Mouse (Mus musculus) kidney, embryonic 15.5 days (tissue): ENCODE measurements around the gene Arrdc2. TPM values are rescaled to one million over a fixed set of nuclear protein-coding genes. Genes with fewer than 3 reads are reported as not detected.

Experiments used
- ATAC-seq: fragments of 200-750 bp; cut with Nextera tagmentation; replicated peaks from 2 replicates; pipeline ENCODE4 v1.8.0; 2017; ENCODE audit warnings: moderate TSS enrichment; ENCODE audit not compliant: low FRiP score
- H3K27ac ChIP-seq: fragments of 300-500 bp; sonication (generic); 2 replicates; pipeline ENCODE4 v1.5.1; 2015; ENCODE audit warnings: mild to moderate bottlenecking, inconsistent platforms
- H3K27me3 ChIP-seq: fragments of 300-500 bp; sonication (generic); 2 replicates; pipeline ENCODE4 v1.6.1; 2015; ENCODE audit warnings: inconsistent platforms
- H3K36me3 ChIP-seq: fragments of 300-500 bp; sonication (generic); 2 replicates; pipeline ENCODE4 v1.6.1; 2015; ENCODE audit warnings: inconsistent platforms
- H3K4me1 ChIP-seq: fragments of 300-500 bp; sonication (generic); 2 replicates; pipeline ENCODE4 v1.6.1; 2015; ENCODE audit warnings: inconsistent platforms
- H3K4me2 ChIP-seq: fragments of 300-500 bp; sonication (generic); 2 replicates; pipeline ENCODE4 v1.6.1; 2015; ENCODE audit warnings: moderate library complexity, mild to moderate bottlenecking, inconsistent platforms
- H3K4me3 ChIP-seq: fragments of 300-500 bp; sonication (generic); replicated peaks from 2 replicates; pipeline ENCODE4 v1.5.1; 2015; ENCODE audit warnings: mild to moderate bottlenecking, inconsistent platforms
- H3K9ac ChIP-seq: fragments of 300-500 bp; sonication (generic); 2 replicates; pipeline ENCODE4 v1.6.1; 2015; ENCODE audit warnings: mild to moderate bottlenecking, inconsistent platforms
- H3K9me3 ChIP-seq: fragments of 300-500 bp; sonication (generic); replicated peaks from 2 replicates; pipeline ENCODE4 v1.6.1; 2016; ENCODE audit warnings: inconsistent platforms
- WGBS: fragments of 180-500 bp; shearing (Covaris S2); methylation state at CpG from one replicate; pipeline ENCODE4 v1.1.7; 2015; ENCODE audit warnings: mixed read lengths; 5-methylcytosine and 5-hydroxymethylcytosine counted together
- polyA plus RNA-seq: library from polyadenylated mRNA; unstranded; fragments of >200 nt; fragmentation: Nextera tagmentation; extraction: Ambion mirVana; gene quantifications from 2 replicates; pipeline ENCODE4 v1.2.1, GENCODE M21; 2015

Arrdc2 gene
- polyA plus RNA-seq, result 5.0 and 6.5 TPM in 2 replicates

DNA sequence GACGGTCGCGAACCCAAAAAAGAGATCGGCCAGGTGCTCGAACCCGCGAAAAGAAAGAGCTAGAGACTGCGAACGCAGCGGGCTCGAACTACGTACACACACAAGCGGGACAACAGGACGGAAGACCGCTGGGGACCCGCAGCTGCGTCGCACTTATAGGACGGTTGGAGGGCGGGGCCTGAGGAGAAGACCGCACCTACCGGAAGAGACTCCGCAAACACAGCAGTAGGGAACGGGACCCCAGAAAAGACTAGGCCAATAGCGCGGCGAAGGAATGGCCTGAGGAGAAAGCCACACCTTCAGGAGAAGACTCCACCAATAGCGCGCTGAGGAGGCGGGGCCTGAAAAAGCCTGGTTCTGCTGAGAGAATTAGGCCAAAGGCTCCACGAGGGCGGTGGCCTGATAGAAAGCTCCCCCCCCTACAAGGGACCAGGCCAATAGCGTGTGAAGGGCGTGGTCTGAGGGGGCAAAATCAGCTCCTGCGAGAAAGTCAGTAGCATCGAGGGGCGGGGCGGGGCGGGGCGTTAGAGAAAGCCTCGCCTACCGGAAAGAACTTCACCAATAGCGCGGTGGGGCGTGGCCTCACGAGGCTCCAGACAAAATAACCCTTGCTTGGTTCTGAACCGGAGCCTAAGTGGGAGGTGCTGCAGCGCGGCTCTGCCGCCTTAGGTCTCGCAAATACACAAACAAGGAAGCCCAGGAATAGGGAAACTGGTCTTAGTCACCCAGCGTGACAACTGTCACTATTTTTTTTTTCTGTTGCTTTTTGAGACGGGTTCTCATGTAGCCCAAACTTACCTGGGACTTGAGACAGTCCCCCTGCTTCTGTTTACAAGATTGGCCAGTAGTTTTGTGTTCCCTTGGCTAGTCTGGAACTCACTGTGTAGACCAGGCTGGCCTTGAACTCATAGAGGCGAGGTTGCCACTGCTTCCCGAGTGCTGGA, at the start of gene Arrdc2:
TSS of gene Arrdc2 (minus strand) at position 313 of the 944 bp plus-strand sequence.
- H3K4me3 ChIP-seq, result peak within 1 kb of the TSS; percentile 66
- peaks cover 8% of the 10 kb centered on the region; the same call in 1 of the 2 replicates for H3K36me3 ChIP-seq
- H3K4me1 ChIP-seq, result peaks cover 27% of the 10 kb centered on the region
- peak within 1 kb of the TSS; percentile 88 for H3K4me2 ChIP-seq
- ATAC-seq, result peak; percentile 97
- peak within 1 kb of the TSS; percentile 92 for H3K27ac ChIP-seq
- no peaks in the 10 kb centered on the region for H3K9me3 ChIP-seq
- peak within 1 kb of the TSS; percentile 74 for H3K9ac ChIP-seq
- 2% methylated on average over 55 of the region's 55 CpGs for WGBS
- 0 out of 2 replicates have a peak, but pooled peaks cover 3% of the 10 kb centered on the region for H3K27me3 ChIP-seq

DNA sequence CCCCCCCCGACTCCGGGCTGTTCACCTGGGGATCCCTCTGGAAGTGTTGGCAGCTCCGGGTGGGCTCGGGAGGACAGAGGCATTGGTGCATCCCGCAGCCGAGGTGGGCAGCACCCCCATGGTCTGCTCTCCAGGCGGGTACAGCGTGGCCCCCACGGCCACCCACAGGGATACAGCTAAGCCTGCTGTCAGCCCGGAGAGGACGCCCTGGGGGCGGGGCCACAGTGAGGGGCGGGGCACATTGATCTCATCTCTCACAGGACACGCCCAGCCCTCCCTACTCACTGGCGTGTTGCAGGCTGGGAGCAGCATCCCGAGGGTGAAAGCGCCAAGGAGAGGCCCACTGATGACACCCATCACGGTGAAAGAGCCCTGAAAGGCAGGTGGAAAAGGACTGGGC, 48.1 kb upstream of the Arrdc2 start:
- H3K4me1 ChIP-seq, result peaks cover 20% of the 10 kb centered on the region
- 4% methylated on average over 18 of the region's 18 CpGs for WGBS

DNA sequence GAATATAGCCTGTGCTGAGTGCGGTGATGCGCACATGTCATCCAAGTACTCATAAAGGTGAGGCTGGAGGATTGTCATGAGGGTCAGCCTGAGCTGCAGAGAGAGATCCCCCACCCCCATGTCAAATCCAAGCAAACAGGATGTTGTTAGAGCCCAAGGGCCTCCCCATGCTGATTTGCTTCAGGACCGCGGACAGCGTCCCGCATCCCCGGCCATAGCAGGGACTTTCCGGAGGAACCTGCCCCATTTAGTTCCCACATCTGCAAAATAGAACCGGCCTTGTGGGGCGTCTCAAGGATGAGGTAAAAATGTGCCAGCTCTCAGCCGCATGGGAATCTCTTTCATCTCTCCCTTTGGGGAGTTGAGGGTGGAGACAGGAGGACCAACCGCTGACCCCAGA, 46.1 kb upstream of the Arrdc2 start:
- H3K27me3 ChIP-seq, result peaks cover 22% of the 10 kb centered on the region

More for the DNA sequence above, 48.1 kb upstream of the Arrdc2 start:
- peaks cover 43% of the 10 kb centered on the region for H3K27me3 ChIP-seq
- no peak for ATAC-seq
- H3K36me3 ChIP-seq, result no peaks in the 10 kb centered on the region
- H3K4me2 ChIP-seq, result 0 out of 2 replicates have a peak overlapping the region, but pooled peaks have one; percentile 21
- no peak overlapping the region for H3K4me3 ChIP-seq
- H3K9me3 ChIP-seq, result no peaks in the 10 kb centered on the region
- H3K27ac ChIP-seq, result no peak overlapping the region
- H3K9ac ChIP-seq, result no peak overlapping the region

DNA sequence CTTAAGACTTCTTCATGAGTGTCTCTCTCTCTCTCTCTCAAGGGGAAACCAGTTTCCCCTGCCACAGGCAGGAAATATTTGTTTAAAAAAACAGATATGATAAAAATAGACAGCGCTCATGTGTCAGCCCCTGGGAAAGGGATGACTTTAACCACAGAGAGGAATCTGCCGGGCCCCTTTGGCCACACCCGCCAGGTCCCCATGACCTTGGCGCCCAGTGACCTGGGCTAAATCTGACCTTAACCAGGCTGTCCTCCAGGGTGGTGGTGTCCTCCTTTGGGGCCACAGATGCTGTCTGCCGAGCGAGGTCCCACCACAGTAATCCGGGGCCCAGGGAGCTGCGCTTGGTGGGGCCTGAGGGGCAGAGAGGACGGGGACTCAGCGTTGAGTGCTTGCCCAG, 45.2 kb upstream of the Arrdc2 start:
- no peak overlapping the region for H3K4me3 ChIP-seq
- 88% methylated on average over 10 of the region's 10 CpGs for WGBS
- no peak overlapping the region for H3K9ac ChIP-seq
- peaks cover 14% of the 10 kb centered on the region for H3K4me1 ChIP-seq
- no peak overlapping the region for H3K4me2 ChIP-seq
- peaks cover 14% of the 10 kb centered on the region for H3K27me3 ChIP-seq
- no peak for ATAC-seq
- H3K36me3 ChIP-seq, result no peaks in the 10 kb centered on the region
- no peak overlapping the region for H3K27ac ChIP-seq
- H3K9me3 ChIP-seq, result no peaks in the 10 kb centered on the region

More for the DNA sequence above, 46.1 kb upstream of the Arrdc2 start:
- H3K9me3 ChIP-seq, result no peaks in the 10 kb centered on the region
- WGBS, result 13% methylated on average over 12 of the region's 12 CpGs
- H3K9ac ChIP-seq, result no peak overlapping the region
- no peak overlapping the region for H3K4me3 ChIP-seq
- H3K27ac ChIP-seq, result no peak overlapping the region
- H3K36me3 ChIP-seq, result no peaks in the 10 kb centered on the region
- H3K4me2 ChIP-seq, result no peak overlapping the region
- ATAC-seq, result no peak; the same call in 1 of the 2 replicates
- H3K4me1 ChIP-seq, result peaks cover 5% of the 10 kb centered on the region

DNA sequence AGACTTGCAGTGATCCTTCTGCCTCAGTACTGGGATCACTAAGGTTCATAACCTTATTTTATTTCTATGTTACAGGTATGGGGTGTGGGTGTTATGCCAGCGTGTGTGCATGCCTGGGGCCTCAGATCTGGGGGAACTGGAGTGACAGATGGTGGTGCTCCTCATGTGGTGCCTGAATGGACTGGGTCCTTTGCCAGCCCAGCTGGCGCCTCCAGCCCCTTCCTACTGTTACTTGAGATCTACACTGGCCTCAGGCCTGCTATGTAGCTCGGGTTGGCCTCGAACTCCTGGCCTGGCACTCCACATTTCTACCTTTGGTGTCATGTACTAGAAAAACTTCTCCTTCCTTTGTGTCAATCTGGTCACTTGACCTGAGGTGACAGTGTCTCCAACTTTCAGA, 44.7 kb upstream of the Arrdc2 start:
- Histone ChIP-seq H3K4me1 (peaks cover 14% of the 10 kb centered on the region), H3K27ac (no peak overlapping the region), H3K9ac (no peak overlapping the region), H3K27me3 (peaks cover 11% of the 10 kb centered on the region; the same call in 1 of the 2 replicates), H3K9me3 (no peaks in the 10 kb centered on the region), H3K4me2 (no peak overlapping the region), H3K4me3 (no peak overlapping the region), H3K36me3 (no peaks in the 10 kb centered on the region)
- 80% methylated on average over 4 of the region's 4 CpGs for WGBS
- ATAC-seq, result no peak

DNA sequence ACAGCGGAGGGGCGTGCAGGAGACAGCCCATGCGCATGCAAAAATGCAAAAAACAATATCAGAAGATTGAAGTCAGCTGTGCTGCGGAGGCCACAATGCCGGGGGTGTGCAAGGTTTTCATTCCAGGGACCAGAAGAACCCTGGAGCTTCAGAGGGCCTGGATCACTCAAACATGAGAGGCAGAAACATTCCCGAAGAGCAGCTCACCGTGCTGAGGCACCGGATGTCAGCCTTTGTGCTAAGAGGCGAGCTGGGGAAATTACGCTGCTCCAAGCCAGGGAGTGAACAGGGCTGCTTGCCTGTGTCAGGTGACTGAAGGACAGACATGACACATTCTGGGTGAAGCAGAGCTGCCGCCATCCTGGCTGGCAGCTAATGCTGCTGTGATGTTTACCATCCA, 41.0 kb upstream of the Arrdc2 start:
- no peak overlapping the region for H3K4me3 ChIP-seq
- H3K27ac ChIP-seq, result no peak overlapping the region
- no peak for ATAC-seq
- H3K36me3 ChIP-seq, result no peaks in the 10 kb centered on the region
- no peaks in the 10 kb centered on the region for H3K9me3 ChIP-seq
- peaks cover 10% of the 10 kb centered on the region for H3K4me1 ChIP-seq
- no peak overlapping the region for H3K9ac ChIP-seq
- 24% methylated on average over 11 of the region's 11 CpGs for WGBS
- H3K4me2 ChIP-seq, result no peak overlapping the region
- no peaks in the 10 kb centered on the region for H3K27me3 ChIP-seq

DNA sequence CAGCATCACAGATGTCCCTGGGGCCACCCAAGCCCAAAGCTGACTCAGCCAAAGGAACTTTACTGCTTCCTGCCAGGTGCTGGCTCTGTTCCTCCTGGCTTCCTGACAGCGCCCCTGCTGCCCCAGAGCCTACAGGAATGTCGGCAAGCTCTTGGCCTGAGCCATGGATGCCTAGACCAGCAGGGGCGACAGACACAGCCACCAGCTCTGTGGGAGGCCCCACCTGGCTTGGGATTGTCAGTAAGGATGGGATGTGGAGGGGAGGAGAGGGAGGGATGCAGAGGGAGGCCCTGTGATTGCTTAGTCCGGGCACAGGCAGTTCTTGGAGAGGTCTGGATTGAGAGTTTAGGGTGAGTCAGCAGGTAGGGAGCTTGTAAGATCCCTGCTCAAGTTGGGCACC, 40.6 kb upstream of the Arrdc2 start:
- 0 out of 2 replicates have a peak, but pooled peaks have one; percentile 19 for ATAC-seq
- H3K27me3 ChIP-seq, result no peaks in the 10 kb centered on the region
- H3K4me1 ChIP-seq, result peaks cover 10% of the 10 kb centered on the region
- no peaks in the 10 kb centered on the region for H3K36me3 ChIP-seq
- no peak overlapping the region for H3K27ac ChIP-seq
- no peak overlapping the region for H3K4me3 ChIP-seq
- no peak overlapping the region for H3K4me2 ChIP-seq
- no peaks in the 10 kb centered on the region for H3K9me3 ChIP-seq
- H3K9ac ChIP-seq, result no peak overlapping the region
- 7% methylated on average over 4 of the region's 4 CpGs for WGBS

DNA sequence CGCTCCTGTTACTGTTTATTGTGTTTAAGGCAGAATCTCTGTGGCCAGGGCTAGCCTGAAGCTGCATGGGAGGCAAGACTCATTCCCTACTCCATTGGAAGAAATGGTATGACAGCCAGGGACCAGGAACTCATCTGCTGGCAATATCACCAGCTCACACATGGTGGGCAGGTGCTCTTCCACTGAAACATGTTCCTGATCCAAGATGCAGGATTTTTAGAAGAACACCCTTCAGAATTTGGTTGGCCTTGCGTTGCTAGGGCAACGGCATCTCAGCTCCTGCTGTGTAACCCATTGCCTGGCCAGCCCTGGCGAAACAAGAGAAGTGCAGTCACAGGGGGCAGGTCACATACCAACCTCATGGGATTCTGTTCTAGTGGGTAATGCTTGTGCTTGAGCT, 40.0 kb upstream of the Arrdc2 start:
- Histone ChIP-seq H3K9me3 (no peaks in the 10 kb centered on the region), H3K4me1 (peaks cover 10% of the 10 kb centered on the region), H3K4me3 (no peak overlapping the region), H3K27ac (no peak overlapping the region), H3K9ac (no peak overlapping the region), H3K36me3 (no peaks in the 10 kb centered on the region), H3K27me3 (no peaks in the 10 kb centered on the region), H3K4me2 (no peak overlapping the region)
- WGBS, result 58% methylated on average over 4 of the region's 4 CpGs
- ATAC-seq, result no peak

DNA sequence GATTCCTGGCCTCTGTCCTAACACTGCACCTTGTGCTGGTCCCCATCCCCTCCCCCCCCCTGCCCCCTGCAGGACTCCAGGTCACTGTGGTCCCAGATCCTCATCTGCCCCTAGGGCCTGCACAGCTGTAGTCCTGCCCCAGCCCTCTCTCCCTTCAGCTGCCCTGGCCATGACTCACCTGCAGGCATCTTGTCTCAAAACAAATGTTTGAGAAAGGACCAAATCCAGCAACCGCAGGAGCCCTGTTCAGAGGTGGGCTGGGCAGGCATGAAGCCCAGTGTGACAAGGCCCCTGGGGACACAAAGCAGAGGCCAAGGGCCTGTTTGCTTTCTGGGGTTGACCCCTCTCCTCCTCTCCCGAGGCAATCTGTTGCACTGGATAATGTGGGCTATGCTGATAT, 38.7 kb upstream of the Arrdc2 start:
- peaks cover 15% of the 10 kb centered on the region for H3K4me1 ChIP-seq
- no peak overlapping the region for H3K27ac ChIP-seq
- H3K9ac ChIP-seq, result no peak overlapping the region
- no peaks in the 10 kb centered on the region for H3K27me3 ChIP-seq
- no peaks in the 10 kb centered on the region for H3K9me3 ChIP-seq
- ATAC-seq, result no peak
- 60% methylated on average over 2 of the region's 2 CpGs for WGBS
- no peak overlapping the region for H3K4me3 ChIP-seq
- no peaks in the 10 kb centered on the region for H3K36me3 ChIP-seq
- no peak overlapping the region for H3K4me2 ChIP-seq

DNA sequence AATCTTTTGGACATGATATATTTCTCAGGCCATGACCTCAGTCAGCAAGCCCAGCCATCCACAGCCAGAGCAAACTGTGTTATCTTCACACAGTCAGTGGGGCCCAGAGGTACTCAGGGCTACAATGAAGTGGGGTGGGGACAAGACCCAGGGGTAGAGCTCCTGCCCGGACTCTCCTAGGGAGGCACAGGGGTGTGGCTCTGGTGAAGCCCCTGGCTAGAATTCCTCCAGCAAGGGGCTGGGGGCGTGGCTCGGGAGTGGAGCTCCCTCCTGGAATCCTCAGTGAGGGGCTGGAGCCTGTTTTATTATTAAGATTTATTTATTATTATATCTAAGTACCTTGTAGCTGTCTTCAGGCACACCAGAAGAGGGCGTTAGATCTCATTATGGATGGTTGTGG, 36.9 kb upstream of the Arrdc2 start:
- Histone ChIP-seq H3K27me3 (no peaks in the 10 kb centered on the region), H3K9ac (no peak overlapping the region), H3K27ac (no peak overlapping the region), H3K36me3 (no peaks in the 10 kb centered on the region), H3K9me3 (no peaks in the 10 kb centered on the region), H3K4me2 (no peak overlapping the region), H3K4me3 (no peak overlapping the region), H3K4me1 (peaks cover 28% of the 10 kb centered on the region)
- ATAC-seq, result no peak
- WGBS, result 52% methylated on average over 4 of the region's 4 CpGs

DNA sequence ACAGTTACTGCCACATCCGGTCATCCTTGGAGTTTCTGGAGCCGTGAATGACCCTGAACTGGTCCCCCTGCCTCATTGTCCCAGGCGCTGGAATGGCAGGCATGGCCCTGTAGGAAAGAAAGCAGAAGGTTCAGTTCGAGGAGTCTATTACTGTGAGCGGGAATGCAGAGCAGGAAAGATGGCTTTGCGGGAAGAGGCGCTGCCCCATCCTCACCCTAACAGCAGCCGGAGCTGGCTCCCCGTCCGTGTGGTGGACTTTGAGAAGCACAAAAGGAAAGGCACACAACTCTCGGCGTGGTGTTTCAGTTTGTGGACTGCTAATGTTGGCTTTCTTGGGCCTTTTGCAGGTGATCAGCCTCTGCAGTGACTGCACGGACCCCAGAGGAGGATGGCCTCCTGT, 34.9 kb upstream of the Arrdc2 start:
- Histone ChIP-seq H3K27ac (no peak overlapping the region), H3K9ac (no peak overlapping the region), H3K4me2 (no peak overlapping the region), H3K36me3 (no peaks in the 10 kb centered on the region), H3K4me1 (peaks cover 23% of the 10 kb centered on the region), H3K9me3 (no peaks in the 10 kb centered on the region), H3K27me3 (no peaks in the 10 kb centered on the region), H3K4me3 (no peak overlapping the region)
- ATAC-seq, result no peak
- WGBS, result 91% methylated on average over 13 of the region's 13 CpGs

DNA sequence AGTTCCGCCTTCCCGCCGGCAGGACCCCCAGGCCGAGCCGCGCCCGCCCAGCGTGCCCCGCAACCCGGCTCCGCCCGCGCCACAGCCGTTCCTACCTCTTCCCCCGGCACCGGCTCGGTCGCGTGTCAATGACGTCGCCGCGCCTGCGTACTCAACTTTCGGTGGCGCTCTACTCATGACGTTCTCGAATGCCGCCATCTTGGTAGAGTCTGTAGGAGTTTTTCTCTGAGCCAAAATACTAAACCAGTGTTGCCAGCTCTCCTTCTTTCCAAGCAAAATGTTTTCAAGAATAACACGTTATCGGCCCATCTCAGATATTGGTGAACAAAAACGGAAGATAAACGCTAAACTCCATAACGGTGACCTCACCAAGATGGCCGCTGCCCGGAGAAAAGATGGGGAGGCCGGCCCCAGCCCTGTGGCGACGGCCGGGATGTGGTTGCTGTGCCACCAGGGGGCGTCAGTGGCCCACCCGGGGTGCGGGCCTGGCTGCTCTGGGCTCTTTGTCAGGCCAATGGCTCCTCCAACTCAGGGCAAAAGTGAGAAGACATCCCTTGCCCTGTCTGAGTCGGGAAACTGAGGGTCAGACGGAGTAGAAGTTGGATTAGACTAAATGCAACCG, 34.0 kb upstream of the Arrdc2 start, which contains the start of gene Ccdc124:
TSS of gene Ccdc124 (minus strand) at position 572 of the 622 bp plus-strand sequence.
- Histone ChIP-seq H3K9me3 (no peaks in the 10 kb centered on the region), H3K27ac (peak within 1 kb of the TSS; percentile 89), H3K4me3 (peak within 1 kb of the TSS; percentile 92), H3K4me2 (peak within 1 kb of the TSS; percentile 81), H3K36me3 (no peaks in the 10 kb centered on the region), H3K4me1 (peaks cover 33% of the 10 kb centered on the region), H3K9ac (peak within 1 kb of the TSS; percentile 70), H3K27me3 (no peaks in the 10 kb centered on the region)
- peak; percentile 88 for ATAC-seq
- under 1% methylated on average over 46 of the region's 46 CpGs for WGBS
